Mouse (Mus musculus) heart, adult 18-20 months (tissue): ENCODE results near the gene Tcf7l2. TPM values are rescaled to one million over a fixed set of nuclear protein-coding genes. Genes with fewer than 3 reads are reported as not detected.

Source experiments
- DNase-seq, 2 experiments: peaks; one replicate each; pipeline ENCODE4 v3.0.0; 2021 to 2022; ENCODE audit warnings: mixed read lengths in 1 of 2
- total RNA-seq, 2 experiments: library from RNA; stranded (reverse); gene quantifications; 2 replicates each; pipeline ENCODE4 v1.2.3; 2021

Tcf7l2 gene
- total RNA-seq, 2 experiments from 2014 or later: 11.9 to 13.2 TPM

GRCm38 (mm10) chr19:55757403-55757802 is 15.8 kb downstream of the Tcf7l2 start:
- no peak for DNase-seq

DNA sequence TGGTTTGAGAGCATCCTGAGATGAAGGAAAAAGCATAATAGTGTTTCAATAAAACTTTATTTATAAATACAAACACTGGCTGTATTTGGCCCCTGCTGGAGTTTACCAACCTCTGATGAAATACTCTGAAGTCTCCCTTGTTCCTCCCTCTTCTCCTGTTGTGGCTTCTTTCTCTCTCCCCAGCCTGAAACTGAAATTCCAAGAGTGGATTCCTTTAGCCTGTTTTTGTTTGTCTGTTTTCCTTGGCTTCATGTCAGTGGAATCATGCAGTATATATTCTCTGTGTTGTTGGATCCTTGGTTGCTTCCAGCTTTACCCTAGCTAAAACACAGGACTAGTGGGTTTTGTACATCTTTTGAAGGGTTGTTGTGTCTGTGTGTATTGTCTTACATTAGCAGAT is 16.5 kb downstream of the Tcf7l2 start:
- DNase-seq: no peak

DNA sequence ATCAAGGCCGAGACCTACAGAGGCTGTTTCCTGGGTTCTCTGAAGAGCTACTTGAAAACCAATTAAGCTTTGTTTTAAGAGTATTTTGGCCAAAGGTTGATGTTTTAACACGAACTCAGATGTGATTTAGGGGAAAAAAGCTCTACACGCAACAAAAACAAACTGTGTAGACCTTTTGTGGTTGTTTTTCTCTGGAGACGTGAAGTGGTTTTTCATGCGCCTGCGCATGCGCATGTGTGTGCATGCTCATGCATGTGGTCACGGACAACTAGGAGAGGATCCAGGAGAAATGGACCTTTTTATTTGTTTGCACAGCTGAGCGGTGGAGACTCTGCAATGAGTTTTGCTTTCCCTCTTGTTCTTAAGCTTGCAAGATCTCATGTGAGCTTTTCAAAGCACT is 17.4 kb downstream of the Tcf7l2 start:
- no peak for DNase-seq

- no peak for DNase-seq
Measured at GRCm38 (mm10) chr19:55761086-55761485, 19.5 kb downstream of the Tcf7l2 start.

DNA sequence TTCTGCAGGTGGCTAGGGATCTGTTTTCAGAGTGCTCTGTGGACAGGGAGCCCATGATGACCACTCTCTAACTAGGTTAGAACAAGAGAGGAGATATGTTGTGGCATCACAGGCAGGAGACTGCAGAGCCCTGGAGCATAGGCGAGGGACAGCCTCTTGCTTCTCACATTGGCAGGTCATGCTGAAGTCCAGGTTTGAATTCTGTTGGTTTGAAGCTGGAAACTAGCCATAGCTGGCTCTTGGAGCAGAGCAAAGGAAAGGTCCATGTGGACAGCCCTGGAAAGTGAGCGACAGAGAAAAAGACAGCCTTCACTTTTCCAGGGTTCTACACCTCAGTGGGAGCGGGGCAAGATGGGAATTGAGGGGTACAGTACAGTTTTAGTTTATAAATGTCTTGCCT is 20.6 kb downstream of the Tcf7l2 start:
- DNase-seq: no peak

GRCm38 (mm10) chr19:55765814-55766213 is 24.2 kb downstream of the Tcf7l2 start:
- DNase-seq: no peak

- DNase-seq: no peak
Measured at GRCm38 (mm10) chr19:55767104-55767503, 25.5 kb downstream of the Tcf7l2 start.

- DNase-seq: no peak
Measured at GRCm38 (mm10) chr19:55767579-55767978, 26.0 kb downstream of the Tcf7l2 start.

- DNase-seq: no peak
Measured at GRCm38 (mm10) chr19:55768246-55768645, 26.6 kb downstream of the Tcf7l2 start.

- DNase-seq: no peak
Measured at GRCm38 (mm10) chr19:55768889-55769288, 27.3 kb downstream of the Tcf7l2 start.

GRCm38 (mm10) chr19:55774334-55774733 is 32.7 kb downstream of the Tcf7l2 start:
- DNase-seq: peak in 1 of 2 experiments; percentile 44

GRCm38 (mm10) chr19:55774824-55775223 is 33.2 kb downstream of the Tcf7l2 start:
- DNase-seq: no peak

DNA sequence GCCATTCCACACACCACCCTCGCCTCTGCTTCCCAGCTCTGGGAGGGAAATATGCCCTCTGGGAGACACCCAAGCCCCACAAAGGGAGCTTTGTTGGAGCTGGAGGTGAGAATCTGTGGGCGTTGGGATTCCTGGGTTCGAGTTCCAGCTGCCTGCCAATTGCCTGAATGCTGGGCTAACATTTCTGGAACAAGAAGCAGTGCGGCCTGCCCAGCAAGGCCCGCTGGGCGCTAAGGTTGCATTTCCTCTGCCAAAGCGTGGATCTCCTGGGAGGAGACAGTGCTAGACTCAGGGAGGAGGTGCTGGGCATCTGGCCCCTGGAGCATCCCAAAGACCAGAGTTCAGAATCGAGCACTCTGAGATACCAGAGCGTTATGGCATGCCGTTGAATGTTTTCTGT is 38.3 kb downstream of the Tcf7l2 start:
- no peak for DNase-seq

GRCm38 (mm10) chr19:55781087-55781486 is 39.5 kb downstream of the Tcf7l2 start:
- DNase-seq: no peak

DNA sequence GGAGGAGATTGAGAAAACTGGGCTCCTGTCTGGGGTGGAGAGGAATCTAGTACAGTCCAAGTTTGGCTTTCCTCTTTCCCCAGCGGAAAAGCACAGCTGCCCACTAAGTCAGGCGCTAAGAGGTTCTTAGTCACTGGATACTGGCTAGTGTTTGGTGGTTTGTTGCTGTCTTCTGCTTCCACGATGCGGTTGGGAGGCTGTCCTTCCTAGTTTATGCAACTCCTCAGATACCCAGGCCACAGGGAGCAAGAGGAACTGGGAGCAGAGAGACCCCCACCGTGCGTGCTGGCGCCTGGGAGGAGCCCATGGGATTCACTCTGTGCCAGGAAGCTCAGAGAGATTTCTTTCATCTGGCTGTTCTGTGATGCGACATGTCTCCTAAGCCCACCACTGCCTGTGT is 40.1 kb downstream of the Tcf7l2 start:
- DNase-seq: peak; percentile 46 to 51

GRCm38 (mm10) chr19:55784796-55785418 is 43.3 kb downstream of the Tcf7l2 start:
- DNase-seq: no peak

DNA sequence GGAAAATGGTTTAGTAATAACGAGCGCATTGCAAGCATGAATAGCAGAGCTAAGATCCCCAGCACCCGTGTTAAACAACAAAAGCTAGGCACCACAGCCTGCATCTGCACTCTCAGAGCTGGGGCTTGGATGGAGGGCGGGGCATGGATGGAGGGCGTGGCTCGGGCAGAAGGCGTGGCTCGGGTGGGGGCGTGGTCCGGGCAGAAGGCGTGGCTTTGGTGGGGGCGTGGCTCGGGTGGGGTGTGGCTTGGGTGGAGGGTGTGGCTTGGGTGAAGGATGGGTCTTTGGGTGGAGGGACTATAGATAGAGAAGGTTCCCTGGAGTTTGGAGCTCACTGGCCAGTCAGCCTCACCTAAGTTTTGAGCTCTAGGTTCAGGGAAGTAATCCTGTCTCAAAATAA is 45.8 kb downstream of the Tcf7l2 start:
- no peak for DNase-seq

- no peak for DNase-seq
Measured at GRCm38 (mm10) chr19:55788285-55788904, 46.8 kb downstream of the Tcf7l2 start.

- peak in 1 of 2 experiments; percentile 47 for DNase-seq
Measured at GRCm38 (mm10) chr19:55788905-55789295, 47.3 kb downstream of the Tcf7l2 start.

GRCm38 (mm10) chr19:55789838-55790237 is 48.2 kb downstream of the Tcf7l2 start:
- DNase-seq: no peak

DNA sequence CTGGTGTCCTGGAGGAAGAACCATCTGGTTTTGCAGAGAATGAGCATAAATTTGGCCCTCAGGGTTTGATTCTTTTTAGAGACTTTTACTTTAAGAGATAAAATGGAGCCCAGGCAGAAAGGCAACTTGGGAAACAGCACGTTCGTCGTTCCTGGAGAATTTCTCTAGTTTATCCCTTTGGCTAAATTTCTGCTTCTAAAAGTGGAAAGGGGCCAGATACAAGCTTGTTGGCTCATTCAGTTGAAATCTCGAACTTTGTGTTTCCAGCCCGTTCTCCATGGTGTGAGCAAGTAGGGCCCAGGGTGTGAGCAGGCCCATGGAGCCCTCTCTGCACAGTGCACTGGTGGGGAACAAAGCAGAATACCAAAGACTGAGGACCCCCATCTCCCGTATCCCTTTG is 49.7 kb downstream of the Tcf7l2 start:
- DNase-seq: peak; percentile 63 to 68

DNA sequence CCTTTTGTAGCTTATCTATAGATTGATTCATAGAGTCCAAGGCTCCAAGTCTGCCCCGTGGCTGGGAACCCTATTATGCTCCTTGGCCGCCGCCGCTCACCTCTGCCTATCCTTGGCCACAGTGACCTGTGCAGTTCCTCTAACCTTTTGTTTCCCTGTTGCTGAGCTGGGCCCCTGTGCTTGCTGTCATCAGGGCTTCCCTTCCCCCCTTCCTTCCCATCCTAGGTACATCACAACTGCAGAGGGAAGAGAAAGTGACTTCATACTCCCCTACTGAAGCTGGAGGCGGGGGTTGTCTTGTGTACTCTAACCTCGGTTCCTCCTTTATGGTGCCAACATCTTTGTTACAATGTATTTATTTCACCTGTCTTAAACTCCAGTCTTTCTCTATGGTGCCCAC is 50.3 kb downstream of the Tcf7l2 start:
- DNase-seq: no peak

GRCm38 (mm10) chr19:55792571-55792970 is 51.0 kb downstream of the Tcf7l2 start:
- DNase-seq: no peak

GRCm38 (mm10) chr19:55793029-55793428 is 51.4 kb downstream of the Tcf7l2 start:
- peak in 1 of 2 experiments; percentile 33 for DNase-seq
